Mouse (Mus musculus): Measurements from ENCODE around the gene Gse1.

Gene Gse1

DNA sequence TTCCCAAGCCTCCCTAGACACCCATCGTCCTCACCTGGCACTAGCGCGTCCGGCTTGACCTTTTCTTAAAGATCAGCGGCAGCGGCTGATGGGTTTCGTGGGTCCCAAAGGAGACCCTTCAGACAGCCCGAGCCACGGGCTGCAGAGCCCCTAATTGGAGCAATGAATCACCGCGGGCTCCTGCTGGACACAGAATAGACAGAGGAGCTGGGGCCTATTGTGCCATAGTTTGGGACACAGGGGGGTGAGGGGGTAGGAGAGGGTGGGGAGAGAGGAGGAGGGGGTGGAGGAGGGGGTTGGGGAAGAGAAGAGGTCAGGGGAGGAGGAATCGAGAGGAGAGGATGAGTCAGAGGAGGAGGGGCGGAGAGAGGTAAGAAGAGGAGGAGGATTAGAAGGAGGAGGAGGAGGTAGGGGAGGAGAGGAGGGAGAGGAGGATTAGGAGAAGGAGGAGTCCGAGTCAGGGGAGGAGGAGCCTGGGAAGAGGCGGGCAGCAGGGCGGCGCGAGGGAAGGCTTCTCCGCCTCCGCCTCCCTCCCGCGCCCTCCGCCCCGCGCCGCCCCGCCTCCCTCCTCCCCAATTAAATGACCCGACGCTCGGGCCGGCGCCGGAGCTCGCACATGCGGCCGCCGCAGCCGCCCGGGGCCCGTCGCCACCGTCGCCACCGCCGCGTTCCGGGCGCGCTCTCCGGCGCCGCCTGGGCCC lies at the start of gene Gse1:
Gse1 (plus strand) TSS at position 566 of the 701 bp plus-strand sequence.
- peak in 1 of 2 experiments; percentile 71 for DNase-seq (ENCODE audit: low spot score in 2 of 2)

DNA sequence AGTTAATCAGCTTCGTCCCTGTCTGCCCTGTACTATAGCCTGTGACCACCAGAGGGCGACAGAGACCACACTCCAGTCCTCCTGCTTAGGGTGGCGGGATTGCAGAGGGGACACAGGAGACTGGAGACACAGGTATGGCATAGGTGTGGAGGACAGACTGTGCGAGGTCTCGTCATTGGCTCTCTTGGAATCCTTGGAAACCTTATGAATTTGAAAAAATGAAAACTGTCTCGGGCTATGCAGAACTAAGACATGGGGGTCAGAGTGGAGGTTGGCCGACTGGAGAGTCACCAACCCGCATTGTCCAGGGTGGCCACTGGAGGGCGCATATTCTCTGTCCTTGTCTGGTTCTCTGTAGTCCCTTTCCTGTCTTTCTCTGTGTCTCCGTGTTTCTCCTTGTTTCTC lies 49.2 kb upstream of the Gse1 start:
- peak; percentile 51 to 91 for DNase-seq (ENCODE audit: low spot score in 2 of 2)

DNA sequence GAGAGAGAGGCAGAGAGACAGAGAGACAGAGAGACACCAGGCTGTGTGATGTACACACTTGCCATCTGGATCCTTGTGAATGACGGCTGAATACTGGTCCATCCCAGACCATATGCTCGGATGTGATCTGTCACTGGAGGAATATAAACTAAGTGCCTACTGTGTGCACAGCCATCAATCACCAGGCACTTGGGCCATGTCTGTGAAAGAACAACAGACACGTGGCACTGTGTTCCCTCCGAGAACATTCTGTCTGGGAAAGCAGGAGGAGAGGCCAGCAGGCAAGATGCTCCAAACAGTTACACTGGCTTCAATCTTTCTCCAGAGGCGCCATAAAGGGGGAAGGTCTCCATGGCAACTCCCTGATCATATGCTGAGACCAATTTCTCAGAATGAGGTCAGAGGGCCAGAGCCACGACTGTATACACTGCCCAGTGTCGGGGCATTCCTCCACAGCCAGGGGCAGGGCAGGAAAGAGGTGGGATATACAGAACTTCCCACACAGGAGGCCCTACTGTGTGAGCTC lies 47.7 kb upstream of the Gse1 start:
- DNase-seq (ENCODE audit: low spot score in 2 of 2): no peak

DNA sequence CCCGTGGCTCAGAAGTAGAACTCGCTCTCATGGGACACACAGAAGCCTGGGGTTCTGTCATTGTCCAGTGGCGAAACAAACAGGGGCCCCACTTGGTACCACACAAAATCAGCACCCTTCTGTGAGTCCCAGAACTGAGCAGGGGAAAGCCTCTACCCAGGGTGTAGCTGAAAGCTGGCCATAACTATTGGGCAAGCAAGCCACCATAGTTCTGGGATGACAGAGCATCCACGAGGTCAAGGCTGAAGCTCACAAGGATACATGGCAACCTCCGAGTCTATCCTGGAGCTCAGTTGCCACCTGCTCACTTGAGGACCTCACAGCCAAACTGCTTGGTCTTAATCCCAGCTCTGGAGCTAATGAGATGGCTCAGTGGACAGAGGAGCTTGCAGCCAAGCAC lies 47.0 kb upstream of the Gse1 start:
- no peak for DNase-seq (ENCODE audit: low spot score in 2 of 2)

DNA sequence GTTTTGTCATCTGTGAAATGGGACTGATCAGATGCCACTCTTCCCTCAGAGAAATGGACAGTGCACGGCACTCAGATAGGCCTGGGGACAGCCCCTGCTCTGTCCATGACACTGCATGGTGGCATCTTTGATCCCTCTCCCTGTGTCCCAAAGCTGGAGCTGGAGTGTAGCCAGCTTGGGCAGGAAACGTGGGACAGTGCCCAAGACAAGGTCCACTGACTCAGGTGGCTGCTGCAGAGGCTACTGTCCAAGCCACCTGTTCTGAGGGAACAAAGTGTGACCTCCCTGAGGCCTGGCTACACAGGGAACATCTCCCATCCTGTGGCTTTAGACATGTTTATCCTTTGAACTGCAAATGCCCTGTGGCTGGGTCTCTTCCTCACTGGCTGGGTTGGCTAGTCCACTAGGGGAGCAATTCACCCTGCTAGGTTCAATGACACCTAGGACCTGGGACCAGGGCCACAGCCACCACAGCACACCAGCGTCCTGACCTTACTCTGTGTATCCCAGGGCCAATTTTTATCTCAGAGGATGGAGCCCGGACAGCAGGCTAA lies 46.3 kb upstream of the Gse1 start:
- DNase-seq (ENCODE audit: low spot score in 2 of 2): no peak

DNA sequence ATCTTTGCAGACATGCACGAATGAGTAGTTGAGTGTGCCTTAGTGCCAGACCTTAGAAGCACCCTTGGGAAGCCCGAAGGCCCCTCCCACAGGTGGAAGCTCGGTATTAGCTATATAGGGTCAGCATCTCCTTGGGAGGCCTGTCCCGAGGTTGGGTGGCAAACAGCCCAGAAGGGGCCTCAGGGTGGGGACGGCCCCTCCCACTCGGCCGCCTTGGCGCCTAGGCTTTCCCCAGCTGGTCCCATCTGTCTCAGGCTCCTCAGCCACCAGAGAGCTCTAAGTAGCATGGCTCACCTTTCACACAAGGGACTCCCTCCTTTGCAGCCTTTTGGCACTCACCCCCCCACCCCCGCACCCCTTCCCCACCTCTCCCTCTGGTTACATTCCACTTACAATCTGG lies 43.9 kb upstream of the Gse1 start:
- no peak for DNase-seq (ENCODE audit: low spot score in 2 of 2)

DNA sequence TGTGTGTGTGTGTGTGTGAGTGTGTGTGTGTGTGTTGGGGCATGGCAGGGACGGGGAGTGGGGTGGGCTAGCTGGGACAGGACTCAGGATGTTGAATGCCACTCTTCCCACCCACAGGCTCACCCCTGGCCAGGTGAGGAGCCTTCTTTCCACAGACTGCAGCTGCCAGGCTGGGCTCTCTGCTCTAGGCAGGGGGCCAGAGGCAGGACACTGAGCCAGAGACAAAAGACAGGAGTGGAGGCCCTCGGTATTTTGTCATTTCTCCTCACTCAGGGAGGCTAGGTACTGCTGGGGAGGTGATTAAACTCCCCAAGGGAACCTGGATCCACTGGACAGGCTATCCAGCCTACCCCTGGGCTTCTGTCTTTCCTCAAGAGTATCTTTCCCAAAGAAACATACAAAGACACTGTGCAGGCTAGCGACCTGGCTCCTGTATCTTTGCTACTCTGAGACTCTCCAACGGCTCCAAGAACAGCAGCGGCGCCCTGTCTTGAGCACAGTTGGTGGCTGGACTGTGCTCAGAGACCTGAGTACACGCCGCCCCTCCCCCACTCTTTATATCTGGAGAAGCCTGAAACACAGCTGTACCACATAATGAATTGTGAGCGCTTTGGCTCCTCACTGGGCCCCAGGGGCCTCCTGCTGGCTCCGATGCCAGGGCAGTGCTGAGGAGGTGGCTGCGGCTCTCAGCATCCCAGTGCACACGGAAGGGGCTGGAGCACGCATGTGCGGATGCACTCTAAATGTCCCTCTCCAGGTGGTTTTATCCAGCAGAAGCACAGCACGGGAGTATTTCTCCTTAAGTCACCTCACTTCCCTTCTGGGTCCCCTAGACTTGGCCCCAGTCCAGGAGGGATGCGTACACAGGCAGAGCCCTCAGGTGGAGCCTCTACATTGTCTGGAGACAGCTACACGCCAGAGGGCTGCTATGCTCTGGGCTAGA lies 43.1 kb upstream of the Gse1 start:
- DNase-seq (ENCODE audit: low spot score in 2 of 2): no peak

DNA sequence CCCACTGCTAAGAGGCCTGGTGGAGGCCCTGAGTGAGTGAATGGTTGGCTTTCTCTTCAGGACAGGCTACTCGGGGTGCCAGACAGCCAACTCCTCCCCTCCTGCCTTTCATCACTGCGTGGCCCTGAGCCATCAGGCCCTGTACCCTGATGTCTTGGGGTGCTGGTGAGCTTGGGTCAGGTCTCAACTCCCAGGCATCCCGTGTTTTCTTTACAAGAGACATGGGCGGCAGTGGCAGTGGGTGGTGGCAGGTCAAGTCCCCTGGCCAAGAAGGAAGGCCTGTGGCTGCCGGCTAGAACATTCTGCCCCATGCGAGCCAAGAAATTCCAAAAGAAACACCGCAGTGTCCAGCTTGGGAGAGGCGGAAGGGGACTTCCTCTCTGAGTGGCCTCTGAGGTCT lies 41.8 kb upstream of the Gse1 start:
- DNase-seq (ENCODE audit: low spot score in 2 of 2): peak in 1 of 2 experiments; percentile 40

DNA sequence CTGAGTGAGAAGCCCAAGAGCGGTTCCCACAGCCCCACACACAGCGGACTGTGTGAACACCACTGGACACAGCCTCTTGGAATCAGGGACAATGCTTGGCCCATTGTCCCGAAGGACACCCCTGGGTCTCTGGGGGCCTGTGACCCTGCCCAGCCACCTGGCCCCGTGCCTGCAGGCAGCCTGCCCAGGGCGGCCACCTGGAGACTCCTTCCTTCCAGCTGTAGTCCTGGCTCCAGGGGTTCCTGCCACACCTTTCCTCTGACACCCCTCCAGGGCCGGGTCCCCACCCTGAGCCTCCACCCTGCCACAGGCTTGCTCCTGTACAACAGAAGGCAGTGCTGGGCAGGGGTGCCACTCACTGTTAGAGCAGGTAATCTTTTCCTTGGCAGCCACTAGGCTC lies 39.7 kb upstream of the Gse1 start:
- DNase-seq (ENCODE audit: low spot score in 2 of 2): no peak

DNA sequence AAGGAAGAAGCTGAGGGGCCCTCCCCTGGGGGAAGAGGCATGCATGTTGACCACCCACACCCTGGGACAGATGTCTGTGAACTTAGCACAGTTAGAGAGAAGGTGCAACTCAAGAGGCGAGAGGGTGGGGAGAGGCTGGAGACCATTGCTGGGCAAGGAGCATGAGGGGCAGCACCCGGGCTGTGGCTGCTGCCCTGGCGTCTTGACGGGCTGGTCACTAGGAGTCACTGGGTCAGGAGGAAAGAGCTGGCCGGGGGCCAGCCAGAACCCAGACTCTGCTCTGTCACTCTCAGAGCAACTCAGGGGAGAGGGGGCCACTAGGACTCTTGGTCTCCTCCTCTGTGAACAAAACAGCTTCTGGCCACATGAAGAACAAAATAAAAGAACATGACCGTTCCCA lies 38.8 kb upstream of the Gse1 start:
- no peak for DNase-seq (ENCODE audit: low spot score in 2 of 2)

DNA sequence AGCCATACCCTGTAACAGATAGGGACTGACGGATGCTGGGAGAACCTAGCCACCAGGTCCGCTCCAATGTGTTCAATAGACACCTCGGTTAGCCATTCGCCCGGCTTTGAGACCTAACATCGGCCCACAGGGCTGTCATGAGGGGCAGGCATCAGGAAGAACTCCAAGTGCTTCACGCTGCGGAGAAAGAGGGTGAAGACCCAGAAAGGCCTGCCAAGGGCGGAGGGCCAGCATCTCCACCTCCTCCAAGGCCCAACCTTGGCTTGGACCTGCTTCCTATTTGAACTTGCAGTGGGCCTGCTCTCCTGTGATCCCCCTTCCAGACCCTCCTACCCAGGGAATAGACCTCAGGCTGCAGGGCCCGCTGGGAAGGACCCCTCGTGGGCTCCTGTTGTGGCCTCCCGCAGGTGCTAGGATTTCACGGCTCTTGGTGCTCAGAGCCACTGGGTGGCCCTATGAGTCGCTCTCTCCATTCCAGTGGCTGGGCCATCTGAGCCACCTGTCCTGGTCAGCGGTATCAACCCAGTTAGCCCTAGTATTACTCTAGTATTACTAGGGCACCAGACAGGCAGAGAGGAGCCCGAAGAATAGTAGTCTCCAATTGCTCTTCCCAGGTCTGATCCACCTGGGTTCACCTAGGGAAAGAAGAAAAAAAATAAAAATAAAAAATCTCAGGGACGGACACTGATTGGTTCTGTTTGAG lies 38.0 kb upstream of the Gse1 start:
- no peak for DNase-seq (ENCODE audit: low spot score in 2 of 2)

DNA sequence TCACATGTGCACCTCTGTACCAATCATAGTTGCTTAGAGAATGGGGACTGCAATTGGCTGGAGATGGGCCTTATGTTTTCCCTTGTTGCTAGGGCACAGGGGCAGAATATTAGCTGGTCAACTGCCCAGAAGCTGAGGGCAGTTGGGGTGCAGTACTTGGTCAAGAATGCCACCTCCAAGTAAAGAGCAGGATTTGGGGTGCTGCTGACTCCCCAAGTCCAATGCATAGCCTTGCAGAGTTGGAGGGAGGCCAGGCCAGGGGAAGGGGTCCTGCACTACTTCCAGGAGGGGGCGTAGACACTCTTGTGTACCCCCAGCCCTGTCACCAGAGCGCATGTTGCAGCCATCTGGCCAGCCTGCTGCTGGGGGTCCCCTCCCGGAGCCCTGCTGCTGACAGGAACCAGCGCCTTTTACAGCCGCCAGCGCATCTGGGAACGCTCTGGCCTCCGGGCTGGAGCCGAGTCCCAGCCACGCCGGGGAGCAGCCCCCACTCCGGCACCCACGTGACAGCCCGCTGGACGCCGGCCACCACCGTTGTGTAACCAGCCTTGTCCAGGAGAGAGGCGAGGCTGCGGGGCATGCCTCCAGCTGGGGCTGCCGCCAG lies 37.3 kb upstream of the Gse1 start:
- DNase-seq (ENCODE audit: low spot score in 2 of 2): peak; percentile 64 to 84

DNA sequence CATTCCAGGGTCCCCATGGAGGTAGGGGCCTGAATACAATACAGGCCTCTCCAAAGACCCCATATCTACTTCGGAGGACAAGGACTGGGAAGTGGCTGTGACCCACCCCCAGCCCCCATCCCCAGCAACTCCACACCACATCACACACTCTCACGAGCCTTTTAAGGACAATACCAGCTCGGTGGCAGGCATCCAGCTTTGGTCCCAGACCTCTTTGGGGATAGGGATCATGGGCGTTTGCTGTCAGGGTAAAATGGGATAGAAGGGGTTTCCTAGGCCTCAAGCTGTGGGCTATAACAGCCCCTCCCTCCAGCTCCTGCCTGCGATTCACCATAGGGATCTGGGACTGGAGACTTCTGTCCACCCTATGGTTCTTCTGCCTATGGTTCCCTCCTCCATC lies 36.6 kb upstream of the Gse1 start:
- DNase-seq (ENCODE audit: low spot score in 2 of 2): no peak

DNA sequence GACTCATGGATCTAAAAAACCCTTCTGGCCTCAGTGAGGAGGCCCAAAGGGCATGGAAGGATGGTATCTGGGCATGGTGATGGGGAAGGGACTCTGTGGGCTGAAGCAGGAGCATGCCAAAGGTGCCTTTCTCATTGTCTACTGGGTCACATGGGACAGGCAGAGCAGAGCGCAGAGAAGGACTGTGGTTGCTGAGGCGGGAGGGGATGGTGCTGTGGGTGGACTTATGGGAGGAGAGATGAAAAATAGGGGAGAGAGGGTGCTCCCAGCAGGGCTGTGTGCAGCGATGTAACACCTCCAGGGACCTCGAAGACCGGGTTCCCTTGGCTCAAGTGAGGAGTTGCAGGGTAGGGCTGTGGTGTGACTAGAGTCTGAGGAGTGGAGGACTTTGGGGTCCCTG lies 36.1 kb upstream of the Gse1 start:
- no peak for DNase-seq (ENCODE audit: low spot score in 2 of 2)

DNA sequence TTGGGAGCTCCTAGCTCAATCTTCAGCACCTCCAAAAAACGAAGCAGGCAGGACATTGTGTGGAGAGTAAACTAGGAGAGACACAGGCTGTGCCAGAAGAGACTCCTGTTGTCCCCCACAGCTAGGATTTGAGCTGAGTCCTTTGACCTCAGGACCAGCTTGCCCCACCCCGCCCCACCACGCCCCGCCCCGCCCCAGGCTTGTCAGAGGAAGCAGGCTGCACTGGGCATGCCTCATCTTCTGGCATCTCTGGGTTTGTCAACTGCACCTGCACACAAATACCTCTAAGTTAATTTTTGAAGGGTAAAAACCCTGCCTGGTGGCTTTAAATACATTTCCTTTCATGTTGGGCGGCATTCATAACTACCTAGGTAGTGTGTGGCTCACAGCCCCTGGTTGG lies 26.9 kb upstream of the Gse1 start:
- DNase-seq (ENCODE audit: low spot score in 2 of 2): no peak

DNA sequence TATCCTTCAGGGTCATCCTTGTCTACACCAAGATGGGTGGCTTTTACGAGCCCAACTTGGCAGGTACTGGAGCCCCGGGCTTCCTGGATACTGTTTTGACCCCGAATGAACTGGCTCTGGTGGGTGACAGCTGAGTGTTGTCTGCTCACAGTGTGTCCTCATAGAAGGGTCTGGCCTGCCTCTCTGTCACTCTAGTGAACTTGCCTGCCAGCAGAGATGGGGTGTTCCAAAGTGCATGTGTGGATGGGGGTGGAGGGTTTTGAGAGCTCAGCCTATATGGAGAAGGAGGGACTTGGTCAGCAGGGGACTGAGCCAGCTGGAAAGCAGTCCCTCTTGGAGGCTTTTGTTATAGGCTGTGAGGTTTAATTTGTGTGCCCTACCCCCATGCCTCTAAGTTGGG lies 25.7 kb upstream of the Gse1 start:
- no peak for DNase-seq (ENCODE audit: low spot score in 2 of 2)

DNA sequence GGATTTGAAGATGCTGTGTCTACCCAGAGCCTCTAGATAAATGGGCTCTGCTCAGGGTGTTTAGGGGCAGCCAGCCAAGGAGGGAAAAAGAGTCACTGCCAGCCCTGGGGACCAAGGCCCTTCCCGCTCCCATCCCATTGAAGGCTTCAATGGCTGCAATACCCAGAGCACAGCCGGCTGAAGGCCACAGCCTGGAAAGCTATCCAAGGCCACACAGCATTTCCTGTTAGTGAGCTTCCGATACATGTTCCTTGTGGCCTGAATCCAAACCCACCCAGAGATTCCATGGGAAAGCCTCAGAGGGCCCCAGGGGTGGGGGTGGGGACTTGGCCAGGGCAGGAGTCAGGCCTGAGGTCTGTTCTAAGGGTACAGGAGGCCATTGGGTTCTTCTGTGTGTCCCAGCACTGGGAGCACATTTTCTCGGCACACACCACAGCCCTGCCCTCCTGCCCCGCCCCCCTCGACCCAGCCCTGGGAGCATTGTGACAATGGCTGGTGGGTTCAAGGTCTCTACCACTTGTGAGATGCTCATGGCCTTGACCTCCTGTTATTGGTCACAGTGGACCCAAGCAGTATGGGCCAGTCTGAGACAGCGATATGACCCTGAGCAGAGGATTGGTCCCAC lies 23.4 kb upstream of the Gse1 start:
- DNase-seq (ENCODE audit: low spot score in 2 of 2): no peak

DNA sequence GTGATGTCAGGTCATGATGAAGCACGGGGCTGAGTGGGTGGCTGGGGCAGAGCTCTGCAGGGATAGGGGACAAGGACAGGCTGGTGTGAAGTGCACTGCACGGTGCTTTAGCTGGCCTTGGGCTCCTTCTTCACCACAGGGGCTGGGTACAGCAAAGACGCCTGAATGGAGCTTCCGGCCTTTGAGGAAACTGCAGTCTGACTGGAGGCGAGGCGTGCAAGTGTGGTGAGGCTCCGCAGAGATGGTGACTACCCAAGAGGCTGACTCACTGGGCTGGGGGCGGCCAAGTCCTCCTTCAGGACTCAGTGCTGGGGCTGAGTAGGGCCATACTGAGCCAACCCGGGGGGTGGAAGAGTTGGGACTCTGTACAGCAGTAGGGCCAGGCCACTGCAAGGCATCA lies 22.3 kb upstream of the Gse1 start:
- no peak for DNase-seq (ENCODE audit: low spot score in 2 of 2)

DNA sequence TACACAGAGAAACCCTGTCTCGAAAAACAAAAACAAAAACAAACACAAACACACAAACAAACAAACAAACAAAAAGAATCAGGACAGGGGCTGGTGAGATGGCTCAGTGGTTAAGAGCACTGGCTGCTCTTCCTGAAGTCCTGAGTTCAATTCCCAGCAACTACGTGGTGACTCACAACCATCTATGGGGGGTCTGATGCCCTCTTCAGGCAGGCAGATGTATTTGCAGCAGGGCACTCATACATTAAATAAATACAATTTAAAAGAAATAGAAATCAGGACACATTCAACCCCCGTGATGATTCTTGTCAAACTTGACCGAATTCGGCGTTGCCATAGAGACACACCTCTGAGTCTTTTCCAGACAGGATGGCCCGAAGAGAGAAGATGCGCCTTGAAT lies 20.9 kb upstream of the Gse1 start:
- no peak for DNase-seq (ENCODE audit: low spot score in 2 of 2)

DNA sequence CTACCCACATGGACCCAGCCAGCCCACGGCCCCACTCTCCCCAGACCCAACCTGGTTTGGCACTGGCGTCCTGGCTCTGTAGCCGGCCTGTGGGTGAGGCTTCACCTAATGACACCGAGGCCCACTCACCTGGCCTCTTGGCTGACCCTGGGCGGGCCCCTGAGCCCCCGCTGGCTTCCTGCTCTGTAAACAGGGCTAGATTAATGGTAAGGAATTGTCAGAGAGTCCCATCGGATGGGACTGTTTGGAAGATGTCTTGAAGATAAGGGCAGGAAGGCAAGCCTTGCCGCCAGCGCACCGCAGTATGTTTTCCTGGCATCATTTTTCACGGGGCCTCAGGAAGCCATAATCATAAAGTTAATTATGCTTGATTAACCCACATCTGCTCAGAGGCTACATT lies 20.1 kb upstream of the Gse1 start:
- no peak for DNase-seq (ENCODE audit: low spot score in 2 of 2)

DNA sequence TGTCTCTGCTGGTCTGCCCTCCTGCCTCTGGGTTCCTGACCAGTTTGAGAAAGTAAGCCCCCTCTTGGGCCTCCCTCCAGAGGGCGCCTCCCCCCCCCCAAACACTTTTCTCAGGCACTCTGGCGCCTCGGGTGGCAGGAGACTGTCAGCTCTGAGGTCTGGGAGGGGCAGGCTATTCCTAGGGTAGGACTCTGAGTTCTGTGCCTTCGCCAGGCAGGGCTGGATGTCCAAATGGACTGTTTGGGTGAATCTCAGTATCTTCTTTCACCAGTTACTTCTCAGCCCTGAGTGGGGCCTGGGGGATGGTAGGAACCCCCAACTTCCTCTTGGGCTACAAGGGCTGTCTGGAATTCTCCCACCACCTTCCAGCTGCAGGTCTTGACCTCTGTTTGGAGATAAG lies 16.9 kb upstream of the Gse1 start:
- DNase-seq (ENCODE audit: low spot score in 2 of 2): no peak
